Mouse (Mus musculus) hindbrain, embryonic 16.5 days (tissue): Measurements from ENCODE around the gene Fbxw5. TPM values are rescaled to one million over a fixed set of nuclear protein-coding genes. Genes with fewer than 3 reads are reported as not detected.

Experiments used
- ATAC-seq: fragments of 200-750 bp; cut with Nextera tagmentation; 2 replicates; pipeline ENCODE4 v1.8.0; 2017; ENCODE audit warnings: moderate TSS enrichment, moderate library complexity
- H3K27ac ChIP-seq: fragments of 300-500 bp; sonication (generic); 2 replicates; pipeline ENCODE4 v1.5.1; 2014; ENCODE audit warnings: low read depth, mild to moderate bottlenecking, control low read depth, low read length, moderate library complexity
- H3K27me3 ChIP-seq: fragments of 300-500 bp; sonication (generic); replicated peaks from 2 replicates; pipeline ENCODE4 v1.6.1; 2014; ENCODE audit warnings: low read length; ENCODE audit not compliant: control insufficient read depth, insufficient read depth
- H3K36me3 ChIP-seq: fragments of 300-500 bp; sonication (generic); 2 replicates; pipeline ENCODE4 v1.6.1; 2014; ENCODE audit warnings: mild to moderate bottlenecking, low read length, moderate library complexity, mixed read lengths; ENCODE audit not compliant: control insufficient read depth, insufficient read depth
- H3K4me1 ChIP-seq: fragments of 300-500 bp; sonication (generic); 2 replicates; pipeline ENCODE4 v1.6.1; 2014; ENCODE audit warnings: low read depth, low read length; ENCODE audit not compliant: control insufficient read depth, insufficient read depth
- H3K4me2 ChIP-seq: fragments of 300-500 bp; sonication (generic); 2 replicates; pipeline ENCODE4 v1.6.1; 2014; ENCODE audit warnings: mild to moderate bottlenecking, low read length, control low read depth, moderate library complexity
- H3K4me3 ChIP-seq: fragments of 300-500 bp; sonication (generic); 2 replicates; pipeline ENCODE4 v1.5.1; 2014; ENCODE audit warnings: mild to moderate bottlenecking, low read length, control low read depth, moderate library complexity
- H3K9ac ChIP-seq: fragments of 300-500 bp; sonication (generic); 2 replicates; pipeline ENCODE4 v1.6.1; 2014; ENCODE audit warnings: low read depth, mild to moderate bottlenecking, control low read depth, low read length, moderate library complexity
- H3K9me3 ChIP-seq: fragments of 300-500 bp; sonication (generic); 2 replicates; pipeline ENCODE4 v1.6.1; 2014; ENCODE audit warnings: mild to moderate bottlenecking, low read length, moderate library complexity; ENCODE audit not compliant: control insufficient read depth
- WGBS: fragments of 180-500 bp; shearing (Covaris S2); extraction: QIAGEN DNeasy Blood & Tissue Kit; methylation state at CpG from one replicate; pipeline ENCODE4 v1.1.7; 2014; 5-methylcytosine and 5-hydroxymethylcytosine counted together
- polyA plus RNA-seq: library from polyadenylated mRNA; unstranded; fragments of >200 nt; fragmentation: Nextera tagmentation; extraction: Ambion mirVana; gene quantifications from 2 replicates; pipeline ENCODE4 v1.2.1, GENCODE M21; 2015

Gene Fbxw5
- 136 and 153 TPM in 2 replicates for polyA plus RNA-seq

DNA sequence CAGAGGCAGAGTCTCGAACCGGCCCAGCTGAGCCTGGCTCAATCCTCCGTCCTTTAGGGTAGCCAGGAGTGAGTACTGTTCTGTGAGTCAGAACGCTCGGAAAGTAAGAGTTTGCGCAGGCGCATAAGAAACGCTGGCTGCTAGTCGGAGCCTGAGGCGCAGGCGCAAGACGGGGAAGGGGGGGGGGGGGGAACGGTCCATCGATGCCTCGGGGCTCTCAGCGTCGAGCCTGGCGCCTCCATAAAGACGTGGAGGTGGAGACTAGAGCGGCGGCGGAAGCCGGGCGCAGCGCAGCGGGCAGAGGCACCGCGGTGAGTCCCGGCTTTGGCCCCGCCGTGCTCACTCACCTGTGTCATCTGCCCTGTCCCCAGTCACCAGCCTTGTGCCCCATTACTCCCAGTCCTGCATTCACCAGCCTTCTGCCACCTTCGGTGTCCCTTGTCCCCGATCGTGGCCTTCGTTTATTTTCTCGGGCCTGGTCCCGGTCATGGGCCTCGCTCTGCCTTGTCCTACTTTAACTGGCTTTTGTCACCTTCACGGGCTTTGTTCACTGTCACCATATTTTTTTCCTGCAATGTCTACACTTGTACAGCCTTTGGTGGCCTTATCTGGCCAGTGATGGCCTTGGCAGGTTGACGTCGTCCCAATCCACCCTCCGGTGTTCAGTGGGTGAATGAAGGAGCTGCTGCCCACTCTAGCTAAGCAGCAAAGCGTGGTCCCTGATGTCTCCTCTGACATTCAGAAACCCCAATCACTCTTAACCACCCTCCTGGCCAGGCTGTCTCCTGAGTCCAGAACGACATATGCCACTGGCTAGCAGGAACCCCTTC, at the start of gene Fbxw5:
TSS of gene Fbxw5 (plus strand) at position 175 of the 830 bp plus-strand sequence.
- H3K9me3 ChIP-seq: no peaks in the 10 kb centered on the region
- peak within 1 kb of the TSS; percentile 76 for H3K4me3 ChIP-seq
- no peaks in the 10 kb centered on the region for H3K27me3 ChIP-seq
- peak within 1 kb of the TSS; percentile 82 for H3K9ac ChIP-seq
- peak within 1 kb of the TSS; percentile 75 for H3K27ac ChIP-seq
- H3K4me2 ChIP-seq: peak within 1 kb of the TSS; percentile 87
- peaks cover 18% of the 10 kb centered on the region for H3K36me3 ChIP-seq
- WGBS: 2% methylated on average over 22 of the region's 44 CpGs
- H3K4me1 ChIP-seq: peaks cover 14% of the 10 kb centered on the region
- peak; percentile 92 for ATAC-seq

DNA sequence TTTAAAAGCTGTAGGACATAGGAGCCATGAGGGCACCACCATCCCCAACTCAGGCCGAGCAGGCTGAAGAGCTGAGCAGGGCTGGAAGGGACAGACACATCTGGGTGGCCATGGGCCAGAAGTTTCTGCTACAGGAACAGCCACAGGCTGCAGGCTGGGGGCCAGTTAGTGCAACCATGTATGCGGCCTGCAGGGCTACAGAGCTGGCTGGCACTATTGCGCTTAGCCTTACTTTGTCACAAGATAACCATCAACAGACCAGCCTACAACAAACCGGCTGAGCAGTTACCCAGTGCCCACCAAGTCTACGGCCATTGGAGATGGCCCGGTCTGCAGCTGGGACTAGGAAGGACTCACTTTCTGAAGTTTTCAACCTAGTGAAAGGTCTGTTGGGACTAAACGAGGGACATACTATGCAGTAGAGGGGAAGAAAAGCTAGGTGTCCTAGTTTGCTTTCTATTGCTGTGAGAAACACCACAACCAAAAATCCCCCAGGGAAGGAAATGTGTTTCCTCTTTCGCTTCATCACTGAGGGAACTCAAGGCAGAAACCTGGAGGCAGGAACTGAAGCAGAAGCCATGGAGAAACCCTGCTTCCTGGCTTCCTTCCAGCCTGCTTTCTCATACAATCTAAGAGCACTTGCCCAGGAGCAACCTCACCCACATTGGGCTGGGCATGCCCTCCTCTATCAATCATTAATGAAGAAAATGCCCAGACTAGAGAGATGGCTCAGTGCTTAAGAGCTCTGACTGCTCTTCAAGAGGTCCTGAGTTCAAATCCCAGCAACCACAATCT, 49.5 kb upstream of the Fbxw5 start:
- 82% methylated on average over 8 of the region's 8 CpGs for WGBS
- Histone ChIP-seq H3K4me1 (no peaks in the 10 kb centered on the region), H3K36me3 (peaks cover 14% of the 10 kb centered on the region; the same call in 1 of the 2 replicates), H3K9me3 (no peaks in the 10 kb centered on the region), H3K27ac (no peak overlapping the region), H3K9ac (no peak overlapping the region), H3K4me3 (no peak overlapping the region), H3K4me2 (no peak overlapping the region), H3K27me3 (no peaks in the 10 kb centered on the region)
- no peak for ATAC-seq

DNA sequence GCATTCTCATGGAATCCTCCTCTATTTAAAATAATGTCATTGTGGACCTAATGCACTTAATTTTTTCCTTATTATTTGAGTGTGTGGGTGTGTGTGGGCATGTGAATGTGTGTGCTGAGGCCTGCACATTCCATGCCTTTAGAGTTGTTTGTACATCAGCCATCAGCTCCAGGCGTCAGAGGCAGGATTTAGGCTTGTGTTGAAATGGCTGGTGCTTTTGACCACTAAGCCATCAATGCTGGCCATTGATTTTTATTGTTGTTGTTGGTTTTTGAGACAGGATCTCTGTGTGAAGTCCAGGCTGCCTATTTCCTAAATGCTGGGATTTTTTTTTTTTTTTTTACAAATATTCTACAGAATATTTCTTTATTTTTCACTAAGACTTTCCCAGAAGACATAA, 47.6 kb upstream of the Fbxw5 start:
- no peaks in the 10 kb centered on the region for H3K4me1 ChIP-seq
- no peaks in the 10 kb centered on the region for H3K9me3 ChIP-seq
- WGBS: 53% methylated on average over 1 of the region's 1 CpGs
- H3K27ac ChIP-seq: no peak overlapping the region
- no peak overlapping the region for H3K4me3 ChIP-seq
- H3K36me3 ChIP-seq: peaks cover 1% of the 10 kb centered on the region; the same call in 1 of the 2 replicates
- no peak overlapping the region for H3K9ac ChIP-seq
- no peak overlapping the region for H3K4me2 ChIP-seq
- no peaks in the 10 kb centered on the region for H3K27me3 ChIP-seq
- ATAC-seq: no peak

DNA sequence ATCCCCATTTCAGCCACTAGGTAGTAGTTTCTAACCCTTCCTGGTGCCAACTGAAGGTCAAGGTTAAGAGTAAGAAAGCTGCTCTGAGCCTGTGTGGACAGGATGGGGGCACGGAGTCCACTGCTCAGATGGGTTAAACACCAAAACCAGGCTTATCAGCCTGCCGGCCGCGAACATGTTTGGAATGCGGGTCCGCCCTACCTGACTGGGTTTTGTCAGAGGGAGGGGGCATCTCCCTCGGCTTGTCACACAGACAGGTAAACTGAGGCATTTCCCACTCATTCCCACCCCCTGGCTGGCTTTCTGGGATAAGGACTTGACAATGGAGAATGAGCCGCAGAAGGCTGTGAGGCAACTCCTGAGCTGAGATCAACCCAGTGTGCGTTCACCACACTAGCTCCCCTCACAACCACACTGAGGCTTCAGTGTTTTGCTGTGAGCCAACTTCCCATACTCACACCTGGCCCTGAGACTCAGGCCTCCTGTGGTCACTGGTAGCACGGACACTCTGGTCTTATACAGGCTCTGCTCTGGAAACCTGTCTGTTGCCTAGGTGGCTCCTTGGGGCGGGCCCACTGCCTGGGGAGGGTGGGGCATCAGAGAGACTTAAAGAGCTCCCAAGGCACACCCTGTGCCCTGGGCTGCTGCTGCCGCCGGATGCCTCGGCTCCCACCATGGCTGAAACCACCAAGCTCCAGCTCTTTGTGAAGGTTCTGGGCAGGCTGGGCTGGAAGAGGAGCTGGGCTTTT, 44.2 kb upstream of the Fbxw5 start, which contains the start of gene Clic3:
TSS of gene Clic3 (plus strand) at position 634 of the 749 bp plus-strand sequence.
- Histone ChIP-seq H3K4me1 (peaks cover 15% of the 10 kb centered on the region), H3K36me3 (peaks cover 3% of the 10 kb centered on the region; the same call in 1 of the 2 replicates), H3K9ac (no peak within 1 kb of the TSS), H3K27me3 (no peaks in the 10 kb centered on the region), H3K4me3 (no peak within 1 kb of the TSS), H3K4me2 (no peak within 1 kb of the TSS), H3K9me3 (no peaks in the 10 kb centered on the region), H3K27ac (no peak within 1 kb of the TSS)
- no peak for ATAC-seq
- WGBS: 72% methylated on average over 14 of the region's 14 CpGs

DNA sequence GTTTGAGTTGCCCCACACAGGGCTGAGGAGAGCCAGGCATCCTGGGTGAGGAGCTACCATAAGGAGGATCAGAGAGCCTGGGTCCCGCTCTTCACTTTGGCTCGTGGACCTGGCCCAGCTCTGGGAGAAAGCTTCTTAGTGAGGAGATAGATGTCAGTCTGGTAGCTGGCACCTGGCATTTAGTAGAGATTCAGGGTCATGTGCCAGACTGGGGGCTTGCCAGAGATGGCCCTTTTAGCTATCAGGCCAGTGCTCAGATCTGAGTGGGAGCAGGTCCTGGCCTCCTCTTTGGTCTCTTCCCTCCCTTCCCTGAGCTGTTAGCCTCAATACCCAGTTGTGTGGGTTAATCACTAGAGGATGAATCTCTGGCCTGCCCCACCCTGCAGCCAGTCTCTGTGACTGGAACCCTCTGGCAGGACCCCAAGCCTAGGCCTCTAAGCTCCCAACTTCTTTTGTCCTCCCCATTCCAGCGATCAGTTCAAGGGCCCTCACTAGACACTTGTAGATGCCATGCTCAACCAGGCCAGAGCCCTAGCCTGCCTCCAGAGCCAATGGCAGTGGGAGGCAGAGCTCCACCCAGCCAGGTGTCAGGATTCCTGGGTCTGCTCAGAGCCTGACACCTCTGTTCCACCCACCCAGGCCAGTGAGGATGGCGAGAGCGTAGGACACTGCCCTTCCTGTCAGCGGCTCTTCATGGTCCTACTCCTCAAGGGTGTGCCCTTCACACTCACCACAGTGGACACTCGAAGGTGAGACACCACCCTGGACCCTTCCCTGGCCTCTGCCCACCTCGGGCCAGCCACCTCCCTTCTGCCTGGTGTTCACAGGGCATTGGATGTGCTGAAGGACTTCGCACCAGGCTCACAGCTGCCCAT, 43.3 kb upstream of the Fbxw5 start:
- Histone ChIP-seq H3K9ac (no peak overlapping the region), H3K4me1 (peaks cover 18% of the 10 kb centered on the region), H3K27me3 (no peaks in the 10 kb centered on the region), H3K4me3 (no peak overlapping the region), H3K4me2 (no peak overlapping the region), H3K27ac (no peak overlapping the region), H3K9me3 (no peaks in the 10 kb centered on the region), H3K36me3 (peaks cover 3% of the 10 kb centered on the region; the same call in 1 of the 2 replicates)
- 89% methylated on average over 9 of the region's 9 CpGs for WGBS
- ATAC-seq: no peak

DNA sequence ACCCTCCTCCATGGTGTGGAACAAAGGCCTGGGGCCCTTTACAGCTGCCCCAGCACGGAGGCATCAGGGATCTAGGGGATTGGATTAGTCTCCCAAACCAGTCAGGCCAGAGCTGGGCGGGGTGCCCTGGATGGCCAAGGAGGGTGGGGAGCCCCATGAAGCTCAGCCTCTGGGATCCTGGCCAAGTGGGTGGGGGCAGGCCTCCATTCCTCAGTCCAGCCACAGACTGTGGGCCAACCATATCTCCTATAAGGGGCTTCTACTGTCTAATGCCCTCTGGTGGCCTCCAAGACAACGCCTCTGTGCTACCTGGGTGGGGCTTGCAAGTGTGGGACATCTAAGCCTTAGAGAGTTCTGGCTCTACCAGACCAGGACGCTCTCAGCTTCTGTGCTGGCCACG, 41.6 kb upstream of the Fbxw5 start:
- Histone ChIP-seq H3K4me3 (no peak overlapping the region), H3K36me3 (peaks cover 3% of the 10 kb centered on the region; the same call in 1 of the 2 replicates), H3K9ac (no peak overlapping the region), H3K4me2 (no peak overlapping the region), H3K27ac (no peak overlapping the region), H3K4me1 (peaks cover 18% of the 10 kb centered on the region), H3K27me3 (no peaks in the 10 kb centered on the region), H3K9me3 (no peaks in the 10 kb centered on the region)
- 71% methylated on average over 5 of the region's 5 CpGs for WGBS
- ATAC-seq: no peak

DNA sequence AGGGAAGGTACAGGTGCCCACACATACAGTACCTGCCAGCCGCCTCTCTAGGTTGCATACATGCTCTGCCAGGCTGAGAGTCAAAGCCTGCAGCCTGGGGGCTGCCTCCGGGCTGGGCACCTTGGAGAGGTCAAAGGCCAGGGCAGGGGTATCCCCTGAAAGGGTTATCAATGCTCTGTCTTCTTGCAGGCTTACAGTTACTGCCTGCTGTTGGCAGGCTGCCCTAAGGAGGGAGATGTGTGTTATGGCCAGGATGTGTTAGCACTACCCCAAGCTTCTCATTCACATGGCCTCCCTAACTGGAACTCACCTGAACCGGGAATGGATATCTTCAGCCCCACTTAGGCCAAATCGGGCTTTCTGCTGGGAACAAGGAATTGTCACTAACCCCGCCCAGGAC, 40.4 kb upstream of the Fbxw5 start:
- Histone ChIP-seq H3K36me3 (peaks cover 3% of the 10 kb centered on the region; the same call in 1 of the 2 replicates), H3K4me3 (peak overlapping the region; percentile 74), H3K9me3 (no peaks in the 10 kb centered on the region), H3K9ac (peak overlapping the region; percentile 76), H3K27ac (peak overlapping the region; percentile 95), H3K4me1 (peaks cover 18% of the 10 kb centered on the region), H3K4me2 (peak overlapping the region; percentile 88), H3K27me3 (no peaks in the 10 kb centered on the region)
- 24% methylated on average over 5 of the region's 5 CpGs for WGBS
- ATAC-seq: peak; percentile 14
